Mouse (Mus musculus) thymus, adult 2 months (tissue): ENCODE results near the gene Slc43a2.

ENCODE experiments used
- CTCF ChIP-seq: fragments of 200-500 bp; IDR thresholded peaks from 2 replicates; pipeline ENCODE4 v1.5.1; 2012; ENCODE audit warnings: mild to moderate bottlenecking, control low read depth, low read length, moderate library complexity, borderline replicate concordance; ENCODE audit not compliant: control insufficient read depth, poor library complexity, insufficient read depth; ENCODE audit errors: extremely low read depth
- POLR2A ChIP-seq: fragments of 200-500 bp; IDR thresholded peaks from 2 replicates; pipeline ENCODE4 v1.6.1; 2012; ENCODE audit warnings: mild to moderate bottlenecking, low read length, control low read depth, moderate library complexity; ENCODE audit not compliant: control insufficient read depth, poor library complexity, insufficient read depth; ENCODE audit errors: extremely low read depth

DNA sequence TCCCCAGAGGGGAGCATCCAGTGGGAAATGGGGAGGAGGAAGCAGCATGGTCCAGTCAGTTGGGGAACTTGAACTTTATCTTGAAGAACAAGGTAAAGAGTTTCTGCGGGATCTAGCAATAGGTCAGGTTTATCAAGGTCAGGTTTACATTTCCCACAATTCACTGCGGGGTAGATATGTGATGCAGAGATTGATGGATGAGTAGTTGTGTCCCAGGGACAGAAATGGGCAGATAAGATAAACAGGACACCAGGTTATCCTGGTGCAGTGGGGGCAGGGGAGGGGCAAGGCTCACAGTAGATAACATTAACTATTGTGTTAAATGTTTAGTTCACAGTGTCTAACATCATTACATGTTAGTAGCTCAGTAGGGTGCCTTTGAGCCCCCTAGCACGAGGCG is 1.7 kb upstream of the Slc43a2 start:
- no peak for TF ChIP-seq CTCF
- no peak for TF ChIP-seq POLR2A
